Mouse (Mus musculus): Measurements from ENCODE around the gene Chst11. TPM values are rescaled to one million over a fixed set of nuclear protein-coding genes. Genes with fewer than 3 reads are reported as not detected.

Chst11 gene
- polyA plus RNA-seq, 1 experiment from 2014 or later: 4.4 TPM

DNA sequence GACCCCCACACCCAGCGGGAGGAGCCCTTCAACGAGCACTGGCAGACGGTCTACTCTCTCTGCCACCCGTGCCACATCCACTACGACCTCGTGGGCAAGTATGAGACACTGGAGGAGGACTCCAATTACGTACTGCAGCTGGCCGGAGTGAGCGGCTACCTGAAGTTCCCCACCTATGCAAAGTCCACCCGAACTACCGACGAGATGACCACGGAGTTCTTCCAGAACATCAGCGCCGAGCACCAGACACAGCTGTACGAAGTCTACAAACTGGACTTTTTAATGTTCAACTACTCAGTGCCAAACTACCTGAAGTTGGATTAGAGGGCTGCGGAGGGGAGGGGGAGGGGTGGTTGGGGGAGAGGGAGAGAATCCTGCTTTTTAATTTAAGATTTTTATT lies 206.2 kb downstream of the Chst11 start:
- Histone ChIP-seq H3K9ac (ENCODE audit: low read depth, low read length) (no peak overlapping the region), H3K27ac (replicated peaks; ENCODE audit: low read depth, low read length) (no peak overlapping the region), H3K4me3 (ENCODE audit: low read depth, low read length) (no peak overlapping the region), H3K4me2 (ENCODE audit: low read depth, low read length) (no peak overlapping the region), H3K9me3 (ENCODE audit: control insufficient read depth, low read length) (no peaks in the 10 kb centered on the region), H3K4me1 (ENCODE audit: control insufficient read depth, insufficient read depth, low read length) (peaks cover 8% of the 10 kb centered on the region; the same call in 1 of the 2 replicates), H3K36me3 (ENCODE audit: control insufficient read depth, insufficient read depth, low read length) (0 out of 2 replicates have a peak, but pooled peaks cover 8% of the 10 kb centered on the region), H3K27me3 (replicated peaks; ENCODE audit: control insufficient read depth, insufficient read depth, low read length) (no peaks in the 10 kb centered on the region)
- no peak for DNase-seq (ENCODE audit: low spot score)
- no peak for ATAC-seq (ENCODE audit: low read depth)
- 94% methylated on average over 17 of the region's 17 CpGs for WGBS

- Histone ChIP-seq H3K27ac (replicated peaks; ENCODE audit: low read depth, low read length) (no peak overlapping the region), H3K9me3 (ENCODE audit: control insufficient read depth, low read length) (no peaks in the 10 kb centered on the region), H3K27me3 (replicated peaks; ENCODE audit: control insufficient read depth, insufficient read depth, low read length) (no peaks in the 10 kb centered on the region), H3K9ac (ENCODE audit: low read depth, low read length) (no peak overlapping the region), H3K4me3 (ENCODE audit: low read depth, low read length) (no peak overlapping the region), H3K36me3 (ENCODE audit: control insufficient read depth, insufficient read depth, low read length) (0 out of 2 replicates have a peak, but pooled peaks cover 8% of the 10 kb centered on the region), H3K4me2 (ENCODE audit: low read depth, low read length) (no peak overlapping the region), H3K4me1 (ENCODE audit: control insufficient read depth, insufficient read depth, low read length) (0 out of 2 replicates have a peak, but pooled peaks cover 3% of the 10 kb centered on the region)
- ATAC-seq (ENCODE audit: low read depth) (peak; percentile 53; the same call in 1 of the 2 replicates), DNase-seq (ENCODE audit: low spot score) (peak; percentile 57)
- 49% methylated on average over 6 of the region's 6 CpGs for WGBS
Measured at GRCm38 (mm10) chr10:83191982-83192381, 206.7 kb downstream of the Chst11 start.

DNA sequence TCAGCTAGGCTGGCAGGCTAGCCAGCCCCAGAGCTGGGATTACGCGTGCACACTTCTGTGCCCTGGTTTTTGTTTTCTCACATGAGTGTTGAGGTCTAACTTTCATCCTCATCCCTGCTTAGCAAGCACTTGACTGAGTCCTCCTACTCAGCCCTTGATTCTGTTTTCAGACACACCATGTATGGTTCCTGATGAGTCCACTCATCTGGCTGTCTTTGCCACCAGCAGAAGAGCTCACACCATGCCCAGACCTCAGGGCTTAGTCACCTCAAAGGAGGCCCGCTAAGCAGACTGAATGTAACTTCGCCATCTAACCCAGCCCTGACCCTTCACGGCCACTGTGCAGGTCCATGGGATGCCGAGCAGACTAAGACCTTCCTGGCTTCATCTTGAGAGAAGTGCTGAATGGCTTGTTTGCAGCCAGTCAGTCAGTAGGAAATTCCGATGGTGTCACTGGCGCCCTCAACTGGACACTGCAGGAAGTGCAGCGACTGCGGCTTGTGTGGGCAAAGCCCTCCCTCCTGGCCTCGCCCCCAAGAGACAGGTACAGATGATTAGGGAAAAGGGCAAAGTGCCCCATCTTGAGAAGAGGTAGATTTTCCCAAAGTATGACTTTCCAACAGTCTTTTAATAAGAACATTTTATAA lies 212.5 kb downstream of the Chst11 start:
- no peaks in the 10 kb centered on the region for H3K9me3 ChIP-seq (ENCODE audit: control insufficient read depth, low read length)
- no peak overlapping the region for H3K27ac ChIP-seq (replicated peaks; ENCODE audit: low read depth, low read length)
- no peak overlapping the region for H3K9ac ChIP-seq (ENCODE audit: low read depth, low read length)
- no peaks in the 10 kb centered on the region for H3K36me3 ChIP-seq (ENCODE audit: control insufficient read depth, insufficient read depth, low read length)
- no peaks in the 10 kb centered on the region for H3K27me3 ChIP-seq (replicated peaks; ENCODE audit: control insufficient read depth, insufficient read depth, low read length)
- no peak for DNase-seq (ENCODE audit: low spot score)
- no peak for ATAC-seq (ENCODE audit: low read depth)
- no peak overlapping the region for H3K4me3 ChIP-seq (ENCODE audit: low read depth, low read length)
- H3K4me1 ChIP-seq (ENCODE audit: control insufficient read depth, insufficient read depth, low read length): peaks cover 6% of the 10 kb centered on the region; the same call in 1 of the 2 replicates
- 53% methylated on average over 11 of the region's 11 CpGs for WGBS
- H3K4me2 ChIP-seq (ENCODE audit: low read depth, low read length): no peak overlapping the region

- H3K4me3 ChIP-seq (ENCODE audit: low read depth, low read length): no peak overlapping the region
- H3K36me3 ChIP-seq (ENCODE audit: control insufficient read depth, insufficient read depth, low read length): no peaks in the 10 kb centered on the region
- no peak overlapping the region for H3K9ac ChIP-seq (ENCODE audit: low read depth, low read length)
- H3K4me1 ChIP-seq (ENCODE audit: control insufficient read depth, insufficient read depth, low read length): peaks cover 6% of the 10 kb centered on the region; the same call in 1 of the 2 replicates
- no peak for ATAC-seq (ENCODE audit: low read depth)
- no peak overlapping the region for H3K27ac ChIP-seq (replicated peaks; ENCODE audit: low read depth, low read length)
- no peak overlapping the region for H3K4me2 ChIP-seq (ENCODE audit: low read depth, low read length)
- H3K27me3 ChIP-seq (replicated peaks; ENCODE audit: control insufficient read depth, insufficient read depth, low read length): no peaks in the 10 kb centered on the region
- H3K9me3 ChIP-seq (ENCODE audit: control insufficient read depth, low read length): no peaks in the 10 kb centered on the region
- 83% methylated on average over 5 of the region's 5 CpGs for WGBS
- DNase-seq (ENCODE audit: low spot score): no peak
Measured at GRCm38 (mm10) chr10:83198692-83199091, 213.4 kb downstream of the Chst11 start.

DNA sequence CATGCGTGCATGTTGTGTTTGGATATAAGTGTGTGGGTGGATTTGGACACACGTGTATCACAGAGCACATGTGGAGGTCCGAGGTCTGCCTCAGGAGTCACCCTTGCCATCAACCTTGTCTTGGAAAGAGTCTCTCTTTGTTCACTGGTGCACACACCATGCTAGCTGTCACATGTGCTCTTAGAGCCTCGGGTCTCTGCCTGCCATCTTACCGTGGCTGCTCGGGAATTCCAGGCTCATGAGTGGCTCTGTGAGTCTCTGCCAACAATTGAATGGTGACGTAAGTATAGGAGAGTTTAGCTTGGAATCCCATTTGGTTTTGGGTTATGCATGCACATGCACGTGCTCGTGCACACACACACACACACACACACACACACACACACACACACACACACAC lies 214.0 kb downstream of the Chst11 start:
- Histone ChIP-seq H3K9me3 (ENCODE audit: control insufficient read depth, low read length) (no peaks in the 10 kb centered on the region), H3K4me3 (ENCODE audit: low read depth, low read length) (no peak overlapping the region), H3K4me2 (ENCODE audit: low read depth, low read length) (no peak overlapping the region), H3K27ac (replicated peaks; ENCODE audit: low read depth, low read length) (no peak overlapping the region), H3K27me3 (replicated peaks; ENCODE audit: control insufficient read depth, insufficient read depth, low read length) (no peaks in the 10 kb centered on the region), H3K36me3 (ENCODE audit: control insufficient read depth, insufficient read depth, low read length) (no peaks in the 10 kb centered on the region), H3K4me1 (ENCODE audit: control insufficient read depth, insufficient read depth, low read length) (peaks cover 6% of the 10 kb centered on the region; the same call in 1 of the 2 replicates), H3K9ac (ENCODE audit: low read depth, low read length) (no peak overlapping the region)
- 67% methylated on average over 8 of the region's 9 CpGs for WGBS
- ATAC-seq (ENCODE audit: low read depth): peak; percentile 38; the same call in 1 of the 2 replicates
- DNase-seq (ENCODE audit: low spot score): no peak

DNA sequence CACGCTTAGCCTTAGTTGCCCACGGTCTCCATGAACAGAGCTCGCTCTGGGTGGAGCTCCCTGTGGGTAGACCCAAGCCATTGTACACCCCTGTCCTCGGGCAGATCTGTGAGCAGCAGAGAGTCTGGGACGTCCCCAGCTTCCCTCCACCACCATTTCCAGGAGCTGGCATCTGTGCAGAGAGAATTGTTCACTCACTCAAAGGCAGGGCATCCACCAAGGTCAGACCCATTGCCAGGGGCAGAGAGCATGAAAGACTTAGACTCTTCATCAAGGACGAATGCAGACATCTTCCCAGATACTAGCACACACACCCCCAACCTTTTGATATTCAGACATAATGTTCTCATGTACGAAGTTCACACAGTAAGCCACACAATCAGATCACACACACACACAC lies 216.2 kb downstream of the Chst11 start:
- Histone ChIP-seq H3K9ac (ENCODE audit: low read depth, low read length) (no peak overlapping the region), H3K27me3 (replicated peaks; ENCODE audit: control insufficient read depth, insufficient read depth, low read length) (no peaks in the 10 kb centered on the region), H3K4me3 (ENCODE audit: low read depth, low read length) (no peak overlapping the region), H3K27ac (replicated peaks; ENCODE audit: low read depth, low read length) (no peak overlapping the region), H3K9me3 (ENCODE audit: control insufficient read depth, low read length) (no peaks in the 10 kb centered on the region), H3K4me1 (ENCODE audit: control insufficient read depth, insufficient read depth, low read length) (peaks cover 6% of the 10 kb centered on the region; the same call in 1 of the 2 replicates), H3K36me3 (ENCODE audit: control insufficient read depth, insufficient read depth, low read length) (no peaks in the 10 kb centered on the region), H3K4me2 (ENCODE audit: low read depth, low read length) (no peak overlapping the region)
- 79% methylated on average over 7 of the region's 7 CpGs for WGBS
- no peak for DNase-seq (ENCODE audit: low spot score)
- ATAC-seq (ENCODE audit: low read depth): no peak

GRCm38 (mm10) chr10:83202906-83203702 lies 217.8 kb downstream of the Chst11 start:
- no peak for DNase-seq (ENCODE audit: low spot score)
- H3K27ac ChIP-seq (replicated peaks; ENCODE audit: low read depth, low read length): no peak overlapping the region
- H3K9ac ChIP-seq (ENCODE audit: low read depth, low read length): no peak overlapping the region
- no peaks in the 10 kb centered on the region for H3K9me3 ChIP-seq (ENCODE audit: control insufficient read depth, low read length)
- H3K27me3 ChIP-seq (replicated peaks; ENCODE audit: control insufficient read depth, insufficient read depth, low read length): no peaks in the 10 kb centered on the region
- H3K4me1 ChIP-seq (ENCODE audit: control insufficient read depth, insufficient read depth, low read length): peaks cover 6% of the 10 kb centered on the region; the same call in 1 of the 2 replicates
- no peak for ATAC-seq (ENCODE audit: low read depth)
- no peaks in the 10 kb centered on the region for H3K36me3 ChIP-seq (ENCODE audit: control insufficient read depth, insufficient read depth, low read length)
- H3K4me3 ChIP-seq (ENCODE audit: low read depth, low read length): no peak overlapping the region
- no peak overlapping the region for H3K4me2 ChIP-seq (ENCODE audit: low read depth, low read length)
- 80% methylated on average over 14 of the region's 14 CpGs for WGBS

- DNase-seq (ENCODE audit: low spot score): no peak
- Histone ChIP-seq H3K4me2 (ENCODE audit: low read depth, low read length) (no peak overlapping the region), H3K9me3 (ENCODE audit: control insufficient read depth, low read length) (no peaks in the 10 kb centered on the region), H3K4me3 (ENCODE audit: low read depth, low read length) (no peak overlapping the region), H3K27ac (replicated peaks; ENCODE audit: low read depth, low read length) (no peak overlapping the region), H3K4me1 (ENCODE audit: control insufficient read depth, insufficient read depth, low read length) (peaks cover 7% of the 10 kb centered on the region; the same call in 1 of the 2 replicates), H3K36me3 (ENCODE audit: control insufficient read depth, insufficient read depth, low read length) (no peaks in the 10 kb centered on the region), H3K9ac (ENCODE audit: low read depth, low read length) (no peak overlapping the region), H3K27me3 (replicated peaks; ENCODE audit: control insufficient read depth, insufficient read depth, low read length) (no peaks in the 10 kb centered on the region)
- 80% methylated on average over 7 of the region's 7 CpGs for WGBS
- no peak for ATAC-seq (ENCODE audit: low read depth)
Measured at GRCm38 (mm10) chr10:83208436-83208835, 223.1 kb downstream of the Chst11 start.
